Comparison of ENCODE assay signal across 18 mouse cellular contexts in the genomic region with DNA sequence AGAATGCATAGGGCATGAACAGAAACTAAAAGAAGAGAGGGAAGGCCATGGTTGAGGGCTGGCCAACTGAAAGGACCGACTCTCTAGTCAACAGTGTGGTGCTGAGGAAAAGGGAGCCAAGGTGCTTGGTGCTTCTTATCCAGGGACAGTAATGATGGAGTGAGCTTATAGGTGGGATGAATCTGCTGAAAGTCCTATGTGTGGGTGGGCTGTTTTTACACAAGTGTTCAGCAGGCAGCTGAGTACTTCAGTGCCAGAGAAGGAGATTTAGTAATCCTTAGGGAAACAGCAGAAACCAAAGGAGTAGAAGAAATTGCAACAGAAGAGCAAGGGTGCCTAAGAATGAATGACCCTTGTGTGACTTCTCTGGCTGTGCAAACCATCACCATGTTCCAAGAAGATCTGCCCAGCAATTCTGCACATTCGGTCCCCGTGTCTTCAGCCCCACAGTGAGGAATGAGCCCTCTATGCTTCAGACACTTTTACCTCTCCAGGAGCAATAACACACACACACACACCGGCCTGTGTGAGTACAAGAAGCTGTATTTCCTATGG.
"Had no signal": no experiment of that assay in that cellular context is flagged by ENCODE, and none has a peak within 500 bp of the region (broad histone marks: within the 10 kb centered on the region; RNA-seq: fewer than 3 reads in every experiment).

No protein-coding gene starts in this region.

- H3K27ac ChIP-seq: limb, embryonic 12.5 days; liver, embryonic 13.5 days; macrophage; midbrain, embryonic 15.5 days; neural tube, embryonic 13.5 days had no signal

- H3K27me3 ChIP-seq: limb, embryonic 12.5 days; liver, embryonic 13.5 days; megakaryocyte, embryonic 14.5 days; midbrain, embryonic 15.5 days; neural tube, embryonic 13.5 days had no signal

- H3K9ac ChIP-seq: limb, embryonic 12.5 days; liver, embryonic 13.5 days; liver, postnatal 0 days; midbrain, embryonic 15.5 days; neural tube, embryonic 13.5 days had no signal

- DNase-seq: kidney, adult 2 months; kidney, postnatal 25 days; layer of hippocampus, adult 9-11 months; layer of hippocampus, postnatal 36 days; liver; liver, embryonic 13.5 days; liver, postnatal 0 days; retina, postnatal 1 day; right cerebral cortex, postnatal 4 days; thymus, adult 18-20 months; thymus, postnatal 14 days had no signal

- H3K36me3 ChIP-seq: limb, embryonic 12.5 days; liver, embryonic 13.5 days; midbrain, embryonic 15.5 days; neural tube, embryonic 13.5 days had no signal

- H3K9me3 ChIP-seq: limb, embryonic 12.5 days; liver, embryonic 13.5 days; megakaryocyte, embryonic 14.5 days; midbrain, embryonic 15.5 days; neural tube, embryonic 13.5 days had no signal

- ATAC-seq: inflammation-experienced regulatory T-cells, adult 6 months; liver, postnatal 0 days; midbrain, embryonic 15.5 days had no signal

- H3K4me1 ChIP-seq: limb, embryonic 12.5 days; liver, embryonic 13.5 days; midbrain, embryonic 15.5 days had no signal

- H3K4me2 ChIP-seq: limb, embryonic 12.5 days; liver, embryonic 13.5 days; midbrain, embryonic 11.5 days; midbrain, embryonic 15.5 days; neural tube, embryonic 13.5 days had no signal

- H3K4me3 ChIP-seq: limb, embryonic 12.5 days; liver, embryonic 13.5 days; megakaryocyte, embryonic 14.5 days; midbrain, embryonic 15.5 days; neural tube, embryonic 13.5 days had no signal
